Mouse (Mus musculus) CD4-positive, CD25-positive, alpha-beta regulatory T cell, adult 4 months (primary cell): ENCODE data around the gene Gm21693. TPM values are rescaled to one million over a fixed set of nuclear protein-coding genes. Genes with fewer than 3 reads are reported as not detected.
"Not testable (repeated sequence)": the region's sequence is repeated elsewhere in the genome, so short reads cannot be mapped to it uniquely, and the experiment has no call there.

ENCODE experiments used
- ATAC-seq: one replicate; pipeline ENCODE4 v1.8.0; 2017
- polyA plus RNA-seq, 2 experiments: library from polyadenylated mRNA; unstranded; fragments of 100-300 nt; shearing (Covaris generic); gene quantifications; one replicate each; pipeline ENCODE4 v1.2.1; 2017

Gm21693 gene
- not detected for polyA plus RNA-seq

DNA sequence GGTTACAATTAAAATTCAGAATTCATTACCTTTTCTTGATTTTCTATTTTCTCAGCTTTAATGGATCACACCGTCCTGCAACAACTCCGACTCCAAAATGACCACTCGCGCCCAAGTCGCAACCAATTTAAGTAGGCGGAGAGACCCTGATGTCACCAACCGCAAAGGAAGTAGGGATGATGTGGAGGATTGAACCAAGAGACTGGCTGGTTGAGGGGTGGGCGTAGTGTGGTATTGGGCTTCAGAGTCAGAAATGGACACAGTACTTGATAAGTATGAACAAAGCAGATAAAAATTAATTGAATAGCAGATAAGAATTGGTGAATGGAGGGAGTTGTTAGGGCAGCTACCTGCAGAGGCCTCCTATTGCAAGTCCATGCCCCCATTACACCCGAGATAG is at the start of gene Gm21693:
Gm21693 (minus strand) TSS at position 101 of the 400 bp plus-strand sequence.
- ATAC-seq: not testable (repeated sequence)

- ATAC-seq: not testable (repeated sequence)
Measured at GRCm38 (mm10) chrY:3340661-3341060, 4.5 kb downstream of the Gm21693 start.

DNA sequence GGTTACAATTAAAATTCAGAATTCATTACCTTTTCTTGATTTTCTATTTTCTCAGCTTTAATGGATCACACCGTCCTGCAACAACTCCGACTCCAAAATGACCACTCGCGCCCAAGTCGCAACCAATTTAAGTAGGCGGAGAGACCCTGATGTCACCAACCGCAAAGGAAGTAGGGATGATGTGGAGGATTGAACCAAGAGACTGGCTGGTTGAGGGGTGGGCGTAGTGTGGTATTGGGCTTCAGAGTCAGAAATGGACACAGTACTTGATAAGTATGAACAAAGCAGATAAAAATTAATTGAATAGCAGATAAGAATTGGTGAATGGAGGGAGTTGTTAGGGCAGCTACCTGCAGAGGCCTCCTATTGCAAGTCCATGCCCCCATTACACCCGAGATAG is 38.8 kb downstream of the Gm21693 start, which contains the start of gene Gm21677:
Gm21677 (minus strand) TSS at position 101 of the 400 bp plus-strand sequence.
- ATAC-seq: not testable (repeated sequence)

Other genes starting within 250 kb of the Gm21693 start
- gene Gm21677, start 38.9 kb downstream of the Gm21693 start, polyA plus RNA-seq: not detected
- gene Gm21704, start 64.8 kb upstream of the Gm21693 start, polyA plus RNA-seq: not detected
- not detected for gene Gm21708, start 64.8 kb upstream of the Gm21693 start, polyA plus RNA-seq